Mouse (Mus musculus): ENCODE measurements around the gene Uxt. TPM values are rescaled to one million over a fixed set of nuclear protein-coding genes. Genes with fewer than 3 reads are reported as not detected.

The Uxt gene
- polyA plus RNA-seq, 1 experiment: 32.7 TPM

DNA sequence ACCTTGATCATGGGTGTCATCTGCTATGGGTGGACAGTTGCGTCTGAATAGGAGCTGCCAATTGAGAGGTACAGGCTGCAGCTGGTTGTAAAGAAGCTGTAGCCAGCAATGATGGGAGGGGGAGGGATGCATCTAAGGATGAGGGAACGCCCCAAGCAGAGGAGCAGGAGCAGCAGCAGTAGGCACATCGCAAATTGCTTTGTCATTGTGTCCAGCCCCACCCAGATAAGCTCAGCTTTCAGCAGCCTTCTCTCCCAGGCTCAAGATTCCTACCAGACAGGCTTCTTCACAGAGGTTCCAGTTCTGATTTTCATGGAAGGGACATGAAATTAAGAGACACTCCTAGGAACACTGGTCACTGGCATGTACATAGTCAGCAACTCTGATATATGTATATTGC is 51.7 kb downstream of the Uxt start:
- DNase-seq: no peak
- 22% methylated on average over 3 of the region's 3 CpGs for WGBS
- Histone ChIP-seq H3K4me1 (ENCODE audit: control insufficient read depth, insufficient read depth, low read length) (no peaks in the 10 kb centered on the region), H3K4me3 (ENCODE audit: insufficient read depth, low read depth, low read length) (no peak overlapping the region), H3K36me3 (ENCODE audit: control insufficient read depth, insufficient read depth, low read length) (no peaks in the 10 kb centered on the region), H3K27me3 (replicated peaks; ENCODE audit: control insufficient read depth, insufficient read depth, low read length) (no peaks in the 10 kb centered on the region), H3K27ac (ENCODE audit: insufficient read depth, low read depth, low read length) (no peak overlapping the region)
- TF ChIP-seq POLR2A (IDR thresholded peaks at IDR 0.05; ENCODE audit: low read depth, low read length) (no peak), CTCF (conservative IDR thresholded peaks at IDR 0.05; ENCODE audit: insufficient read depth, insufficient read length, low read depth, low read length) (no peak)

Other genes starting within 250 kb of the Uxt start
- 173 and 180 TPM in 2 replicates for gene Araf, start 164.2 kb downstream of the Uxt start, polyA plus RNA-seq (2012; rRNA removed)
- gene Timp1, start 91.9 kb downstream of the Uxt start, polyA plus RNA-seq (2012; rRNA removed): 2.0 and 2.4 TPM in 2 replicates
- gene Syn1, start 41.0 kb downstream of the Uxt start, polyA plus RNA-seq (2012; rRNA removed): 0.16 and 0.69 TPM in 2 replicates
- gene Cfp, start 30.5 kb downstream of the Uxt start, polyA plus RNA-seq (2012; rRNA removed): 8.6 and 11.0 TPM in 2 replicates
- 7.8 and 9.9 TPM in 2 replicates for gene Elk1, start 11.4 kb downstream of the Uxt start, polyA plus RNA-seq (2012; rRNA removed)
- 0.52 and 0.72 TPM in 2 replicates for gene Zfp182, start 100.3 kb upstream of the Uxt start, polyA plus RNA-seq (2012; rRNA removed)
- not detected in 2 replicates for gene Spaca5, start 106.4 kb upstream of the Uxt start, polyA plus RNA-seq (2012; rRNA removed)
- gene Zfp300, start 127.5 kb upstream of the Uxt start, polyA plus RNA-seq (2012; rRNA removed): 0.07 and 0.11 TPM in 2 replicates
- gene Ssxa1, start 153.8 kb upstream of the Uxt start, polyA plus RNA-seq (2012; rRNA removed): not detected in 2 replicates
- not detected in 2 replicates for gene Gm21876, start 213.6 kb upstream of the Uxt start, polyA plus RNA-seq (2012; rRNA removed)